Mouse (Mus musculus) regulatory T cell (primary cell): Measurements from ENCODE around the gene Kcnh7.

ENCODE experiments used
- in situ Hi-C: fragments of 300-600 bp; cut with MboI, MseI; formaldehyde crosslinking; loops from one replicate; pipeline ENCODE4 v1.15.1; 2025; ENCODE audit warnings: high pct_unique_total_duplicates

Kcnh7 gene

DNA sequence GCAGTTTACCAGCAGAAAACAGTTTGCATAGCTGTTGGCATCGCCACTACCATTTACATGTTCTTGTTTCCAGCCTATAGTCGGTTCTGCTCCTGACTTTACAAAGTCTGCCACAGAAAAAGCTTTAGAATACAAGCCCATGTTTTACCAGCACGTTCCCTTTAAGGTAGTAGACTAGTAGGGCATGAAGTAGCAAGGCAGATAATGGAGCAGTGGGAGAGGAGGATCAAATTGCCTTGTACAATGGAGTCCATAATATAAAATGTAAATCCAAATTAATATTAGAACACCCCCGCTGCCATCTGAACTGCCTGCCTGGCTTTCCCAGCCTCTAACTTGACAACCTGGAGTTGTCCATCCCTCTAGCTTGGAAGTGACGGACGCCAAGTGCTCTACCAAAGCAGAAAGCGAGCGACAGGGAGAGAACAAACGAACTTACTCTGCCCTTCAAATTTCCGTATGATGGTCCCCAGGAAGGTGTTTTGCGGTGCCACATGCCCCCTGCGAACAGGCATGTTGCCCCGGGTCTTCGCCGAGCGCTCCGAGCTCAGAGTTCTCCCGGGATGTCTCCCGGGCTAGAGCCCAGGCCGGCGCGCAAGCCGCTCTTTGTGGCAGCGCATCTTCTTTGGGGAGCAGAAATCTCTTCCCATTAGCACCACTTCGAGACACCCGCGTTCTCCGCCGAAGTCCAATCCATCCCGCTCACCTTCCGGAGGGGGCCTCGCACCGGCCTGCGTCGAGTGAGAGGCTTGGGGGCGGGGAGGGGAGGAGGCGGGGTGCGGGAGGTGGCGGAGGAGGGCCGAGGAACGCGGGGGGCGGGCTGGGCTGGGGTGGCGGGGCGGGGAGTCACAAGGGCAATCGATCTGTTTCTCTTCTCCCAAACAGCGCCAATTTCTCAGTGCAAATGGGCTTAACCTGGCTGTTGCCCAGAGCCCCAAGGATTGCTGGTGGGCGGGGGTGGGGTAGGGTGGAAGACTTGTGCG is at the start of gene Kcnh7:
Gene Kcnh7 (minus strand): TSS at position 725 of the 983 bp plus-strand sequence.
- in situ Hi-C loops = no loop called here

DNA sequence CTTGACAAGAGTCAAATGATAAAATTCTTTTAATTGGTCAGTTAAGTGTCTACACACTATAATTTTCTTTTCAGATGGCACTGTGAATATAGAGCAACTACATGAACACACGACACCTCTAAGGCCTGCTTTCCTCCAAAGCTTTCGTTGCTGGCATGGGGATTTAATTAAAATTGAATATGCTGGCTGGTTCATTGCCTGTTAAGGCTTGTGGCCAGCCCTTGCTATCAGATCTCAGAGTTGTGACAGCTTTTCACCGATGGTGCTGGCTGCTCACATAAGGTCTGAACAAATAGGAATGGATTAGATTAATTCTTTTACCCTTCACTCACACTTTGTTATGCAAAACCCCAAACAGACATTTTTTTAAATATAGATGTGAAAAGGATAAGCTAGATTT is 23.3 kb upstream of the Kcnh7 start:
- in situ Hi-C loops = no loop called here

DNA sequence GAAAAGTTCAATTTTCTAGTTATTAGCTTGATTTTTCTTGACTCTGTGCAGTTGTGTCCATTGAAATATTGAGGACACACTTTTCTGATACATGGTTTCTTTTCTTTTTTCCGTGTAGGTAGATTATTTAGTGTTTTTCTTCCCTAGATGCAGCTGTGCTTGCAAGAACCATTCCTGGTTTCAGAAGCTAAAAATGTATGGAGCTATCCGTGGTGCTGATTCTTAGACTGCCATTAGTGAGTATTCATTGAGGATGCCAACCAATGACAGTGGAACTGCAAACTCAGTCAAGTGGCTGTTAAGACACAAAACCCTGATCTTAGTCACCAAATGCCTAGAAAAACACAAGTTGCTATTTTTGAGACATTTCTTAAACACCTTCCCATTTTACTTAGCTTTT is 1.9 kb upstream of the Kcnh7 start:
- in situ Hi-C loops = no loop called here

DNA sequence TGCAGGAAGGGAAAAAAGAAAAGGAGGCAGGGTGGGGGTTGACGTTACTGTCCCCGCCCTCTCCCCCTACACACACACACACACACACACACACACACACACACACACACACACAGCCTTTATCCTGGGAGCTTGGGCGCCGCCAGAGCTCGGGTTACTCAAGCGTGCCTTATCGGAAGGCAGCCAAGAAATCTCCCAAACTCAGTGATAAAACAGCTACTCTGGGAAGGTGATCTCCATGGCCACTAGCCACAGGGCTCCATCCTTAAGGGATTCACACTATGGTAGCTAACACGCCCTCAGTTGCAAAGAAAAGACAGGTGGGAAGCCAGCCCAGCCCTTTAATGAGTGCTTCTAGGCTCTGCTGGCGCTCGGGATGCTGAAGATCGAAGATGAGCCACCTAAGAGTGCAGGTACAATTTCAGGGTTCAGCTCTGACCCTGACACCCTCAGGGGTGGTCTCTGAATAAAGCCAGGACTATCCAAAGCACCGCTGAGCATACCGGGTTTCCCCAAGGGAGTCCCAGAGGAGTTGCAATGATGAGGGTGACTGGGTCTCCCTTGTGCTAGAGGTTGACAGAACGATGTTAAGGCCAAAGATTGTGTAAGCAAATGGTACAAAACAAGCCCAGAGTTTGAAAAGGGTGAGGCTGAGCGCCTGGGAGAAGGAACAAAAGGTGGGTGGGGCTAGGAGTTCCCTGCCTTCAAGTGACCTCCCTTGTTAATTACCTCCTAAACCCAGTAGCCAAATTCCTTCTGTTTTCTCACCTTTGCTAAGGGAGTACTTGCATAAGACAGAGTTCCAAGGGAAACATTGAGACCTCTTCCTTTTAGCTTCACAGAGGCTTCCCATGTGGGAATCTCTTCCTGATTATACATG is 704 bp upstream of the Kcnh7 start:
- in situ Hi-C loops = no loop called here

DNA sequence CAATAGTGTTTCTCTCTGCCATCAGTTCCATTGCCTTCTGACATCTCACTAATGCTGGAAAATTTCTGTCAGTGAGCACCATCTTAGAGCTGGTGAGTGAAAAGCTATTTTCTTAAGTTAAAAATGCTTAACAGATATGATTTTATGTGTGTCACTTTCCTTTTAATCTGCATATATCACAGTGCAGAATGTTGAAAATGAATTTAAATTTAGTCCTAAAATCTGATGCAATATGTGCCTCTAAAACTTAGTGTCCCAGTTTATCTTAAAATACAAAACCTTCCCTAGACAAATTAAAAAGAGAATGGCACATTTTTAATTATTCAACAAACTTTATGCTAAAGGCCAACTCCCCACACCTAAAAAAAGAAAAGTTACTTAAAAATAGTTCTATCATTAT is 30.4 kb downstream of the Kcnh7 start:
- in situ Hi-C loops = no loop called here

DNA sequence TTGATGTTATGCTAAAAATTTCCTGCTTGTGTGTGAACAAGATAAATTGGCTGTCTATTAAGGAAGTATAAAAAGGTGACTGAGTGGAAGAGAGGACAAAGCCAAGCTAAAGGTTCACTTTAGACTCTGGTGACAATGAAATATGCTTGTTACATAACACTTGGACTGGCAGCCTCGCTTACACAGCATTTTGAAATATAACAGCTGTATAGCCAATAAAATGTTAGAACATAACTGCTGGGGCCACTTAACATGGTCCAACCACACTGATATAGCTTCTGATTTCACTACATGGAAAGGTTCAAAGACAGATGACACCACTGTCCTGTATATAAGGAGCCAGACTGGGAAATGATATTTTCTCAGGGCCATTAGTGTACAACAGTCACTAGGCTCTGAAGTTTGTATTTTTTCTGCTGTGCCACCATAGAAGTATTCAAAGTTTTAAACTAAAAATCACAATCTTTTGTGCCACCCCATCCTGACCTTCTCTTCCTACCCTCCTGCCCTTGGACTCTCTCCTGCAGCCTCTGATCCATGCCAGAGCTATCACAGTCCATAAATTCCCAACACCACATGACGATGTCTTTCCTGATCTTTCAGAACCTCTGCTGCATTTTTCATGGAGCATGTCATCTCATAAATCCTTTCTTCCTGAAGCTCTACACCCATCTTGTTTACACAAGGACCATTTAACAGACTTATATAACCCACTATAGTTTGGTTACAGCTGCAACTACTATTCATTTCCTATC is 56.1 kb downstream of the Kcnh7 start:
- in situ Hi-C loops = no loop called here

DNA sequence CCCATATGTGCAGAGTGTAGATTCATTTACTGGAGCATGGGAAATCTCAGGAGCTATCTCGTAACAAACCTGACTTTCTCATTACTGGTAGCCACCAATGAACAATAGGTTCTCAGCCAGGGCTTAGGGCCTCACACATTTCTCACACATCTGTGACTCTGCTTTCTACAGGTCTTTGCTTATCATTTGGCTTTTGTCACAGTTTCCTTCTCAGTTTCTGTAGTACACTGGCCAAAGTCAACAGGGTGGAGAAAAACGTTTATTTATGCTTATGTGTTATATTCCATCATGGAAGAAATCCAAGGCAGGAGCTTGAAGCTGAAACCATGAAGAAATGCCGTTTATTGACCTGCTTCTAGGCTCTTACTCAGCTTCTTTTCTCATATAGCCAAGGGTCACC is 63.8 kb downstream of the Kcnh7 start:
- in situ Hi-C loops = no loop called here

DNA sequence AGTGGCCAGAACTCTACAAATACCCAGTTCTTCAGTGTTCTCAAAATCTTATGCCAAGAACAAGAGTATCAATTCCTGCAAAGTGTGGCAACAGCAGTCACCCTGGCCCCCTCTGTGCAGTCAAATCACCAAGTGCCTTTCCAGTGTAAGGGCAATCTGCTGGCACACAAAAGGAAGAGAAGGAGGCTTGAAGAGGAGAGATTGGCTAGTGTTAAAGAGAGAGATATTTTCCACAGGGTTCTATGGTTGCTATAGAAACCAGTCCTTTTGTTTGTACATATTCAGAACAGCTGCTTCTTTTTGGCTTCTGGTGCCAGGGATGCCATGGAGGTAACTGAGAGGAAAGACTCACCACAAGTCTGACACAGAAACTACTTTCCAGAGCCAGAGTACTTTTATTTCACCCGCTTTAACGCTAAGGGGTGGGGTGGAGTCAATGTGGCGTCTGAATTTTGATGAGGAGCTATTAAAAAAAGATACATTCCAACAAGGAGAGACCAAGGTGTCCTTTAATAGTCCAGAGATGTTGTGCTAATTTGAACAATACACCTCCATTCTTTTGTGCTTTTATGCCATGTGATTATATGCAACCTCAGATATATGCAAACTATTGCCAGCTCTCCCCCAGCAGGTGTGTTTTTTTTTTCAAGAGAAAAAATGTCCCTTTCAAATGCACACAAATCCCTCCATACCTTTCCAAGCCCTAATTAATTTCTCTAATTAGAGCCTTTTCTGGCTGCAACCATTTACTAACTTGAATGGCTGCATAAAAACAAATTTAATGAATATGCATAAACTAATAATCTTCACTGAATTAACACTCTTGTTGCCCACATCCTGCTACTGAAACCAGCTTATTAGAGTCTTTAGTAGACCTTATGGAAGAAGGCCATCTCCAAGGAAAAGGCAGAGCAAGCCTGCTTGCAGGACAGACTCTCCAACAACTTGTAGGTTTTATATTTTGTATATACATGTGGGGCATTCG is 66.6 kb downstream of the Kcnh7 start:
- in situ Hi-C loops = no loop called here

DNA sequence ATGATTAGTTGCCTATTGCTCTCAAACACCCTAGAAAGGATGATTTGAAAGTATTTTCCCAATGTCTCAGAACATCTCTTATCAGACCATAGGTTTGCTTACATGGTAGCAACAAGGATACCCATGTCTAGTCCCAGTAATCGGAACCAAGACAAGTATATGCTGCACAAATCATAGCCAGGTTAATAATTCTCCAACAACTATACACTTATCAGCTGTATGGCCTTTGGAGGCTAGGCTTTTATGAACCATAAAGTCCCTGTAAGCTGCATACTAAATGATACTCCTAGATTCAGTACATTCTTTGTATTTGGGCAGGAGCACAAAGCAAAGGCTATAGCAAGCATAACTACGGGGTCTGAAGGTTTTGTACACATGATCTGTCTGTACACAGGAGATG is 78.1 kb downstream of the Kcnh7 start:
- in situ Hi-C loops = no loop called here

DNA sequence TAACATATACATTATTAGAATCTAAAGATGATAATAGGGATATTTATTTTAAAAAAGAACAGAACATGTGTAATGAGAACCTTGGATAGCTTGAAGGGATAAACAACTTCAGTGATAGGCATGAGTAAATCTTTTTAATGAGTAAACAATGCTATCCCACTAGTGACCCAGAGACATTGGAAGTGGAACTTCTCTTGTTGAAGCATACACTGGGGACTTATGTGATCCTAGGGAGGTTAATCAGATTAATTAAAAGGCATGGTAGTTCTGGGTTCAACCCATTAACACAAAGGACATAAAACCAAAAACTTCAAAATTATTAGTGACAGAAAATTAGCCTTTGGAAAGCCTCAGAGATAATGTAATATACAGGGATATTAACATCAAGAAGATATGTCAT is 84.4 kb downstream of the Kcnh7 start:
- in situ Hi-C loops = no loop called here

DNA sequence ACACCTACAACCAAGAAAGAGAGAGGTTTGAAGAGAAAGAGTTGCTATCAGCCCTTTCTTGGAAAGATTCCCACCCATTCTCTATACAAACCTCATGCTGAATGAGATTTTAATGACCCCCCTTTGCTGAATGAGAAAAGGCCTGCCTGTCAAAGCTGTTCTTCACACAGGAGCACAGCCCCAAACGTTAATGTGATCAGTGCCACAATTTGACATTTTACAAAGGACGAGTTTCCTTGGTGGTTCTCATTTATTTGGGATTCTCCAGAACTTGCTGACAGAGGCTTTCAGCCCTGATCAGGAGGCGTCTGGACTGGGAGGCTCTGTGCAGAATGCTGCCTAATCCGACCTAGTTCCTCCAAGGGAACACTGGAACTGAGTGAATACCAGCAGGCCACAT is 92.3 kb downstream of the Kcnh7 start:
- in situ Hi-C loops = no loop called here

DNA sequence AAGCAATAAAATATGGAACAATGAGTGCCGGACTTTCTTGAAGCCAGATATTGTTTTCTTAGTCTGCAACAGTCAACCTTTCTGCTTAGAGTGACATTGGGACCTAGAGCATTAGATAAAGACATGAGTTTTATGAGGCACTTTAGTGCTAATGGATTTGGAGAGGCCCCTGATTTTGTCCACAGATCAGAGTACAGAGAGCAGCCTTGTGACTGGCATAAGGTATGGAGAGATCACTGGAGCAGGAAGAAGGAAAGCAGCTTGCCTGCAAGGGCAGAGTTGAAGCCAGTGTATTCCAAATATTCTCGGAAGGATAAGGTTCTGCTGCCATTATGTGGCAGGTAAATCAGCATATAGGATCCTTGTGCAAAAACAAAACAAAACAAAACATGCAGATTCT is 93.6 kb downstream of the Kcnh7 start:
- in situ Hi-C loops = no loop called here

DNA sequence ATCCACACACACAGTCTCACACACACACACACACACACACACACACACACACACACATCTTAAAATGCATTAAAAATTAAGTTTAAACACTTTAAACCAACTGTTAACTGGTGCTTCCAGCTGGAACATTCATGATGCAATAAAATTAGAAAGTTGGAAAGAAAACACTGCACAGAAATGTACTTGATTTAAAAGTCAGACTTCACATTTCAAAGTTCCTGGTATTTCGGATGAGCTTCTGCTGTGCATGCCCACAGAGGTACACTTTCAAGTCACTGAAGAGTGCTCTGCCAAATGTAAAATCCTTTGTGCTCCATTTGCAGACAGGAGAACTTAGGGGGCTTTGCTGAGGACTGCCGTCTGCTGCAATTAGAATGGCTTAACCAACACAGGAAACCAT is 125.7 kb downstream of the Kcnh7 start:
- in situ Hi-C loops = no loop called here

DNA sequence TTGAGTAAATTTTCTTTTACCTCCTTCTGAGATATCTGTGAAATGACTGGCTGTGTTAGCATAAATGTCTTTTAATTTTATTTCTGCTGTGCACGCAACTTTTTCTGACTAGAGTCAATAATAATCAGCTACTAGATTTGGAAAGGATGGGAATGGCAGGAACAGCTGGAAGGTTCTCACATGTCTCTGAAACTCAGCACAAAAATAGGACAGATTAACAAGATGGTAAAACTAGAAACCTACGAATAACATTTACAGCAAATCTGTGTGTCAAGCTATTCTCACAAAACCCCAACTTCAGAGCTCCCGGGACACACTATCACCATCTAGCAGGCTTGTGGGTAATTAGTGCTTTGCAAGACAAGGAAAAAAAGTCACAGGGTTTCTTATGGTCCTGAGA is 134.2 kb downstream of the Kcnh7 start:
- in situ Hi-C loops = no loop called here

DNA sequence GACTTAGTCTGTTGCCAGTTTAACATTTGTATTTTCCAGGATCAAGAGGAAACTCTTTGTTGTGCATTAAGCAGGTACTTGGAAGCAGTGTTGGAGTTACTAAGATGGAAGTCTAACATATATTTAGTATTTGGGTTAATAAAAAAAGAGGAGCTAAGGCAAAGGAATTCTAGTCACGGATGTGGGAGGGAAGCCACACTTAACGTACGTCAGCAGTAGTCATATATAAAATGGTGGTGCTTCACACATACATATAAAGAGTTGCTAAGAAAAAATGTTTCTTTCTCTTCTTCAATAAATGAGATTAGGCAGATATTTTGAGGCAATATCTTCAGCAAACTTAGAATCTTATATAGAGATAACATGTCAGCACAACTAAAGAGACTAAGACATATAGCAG is 144.4 kb downstream of the Kcnh7 start:
- in situ Hi-C loops = loop anchor here (10.0 kb wide), 1 partner anchor 725 kb away; no protein-coding TSS in a partner anchor

DNA sequence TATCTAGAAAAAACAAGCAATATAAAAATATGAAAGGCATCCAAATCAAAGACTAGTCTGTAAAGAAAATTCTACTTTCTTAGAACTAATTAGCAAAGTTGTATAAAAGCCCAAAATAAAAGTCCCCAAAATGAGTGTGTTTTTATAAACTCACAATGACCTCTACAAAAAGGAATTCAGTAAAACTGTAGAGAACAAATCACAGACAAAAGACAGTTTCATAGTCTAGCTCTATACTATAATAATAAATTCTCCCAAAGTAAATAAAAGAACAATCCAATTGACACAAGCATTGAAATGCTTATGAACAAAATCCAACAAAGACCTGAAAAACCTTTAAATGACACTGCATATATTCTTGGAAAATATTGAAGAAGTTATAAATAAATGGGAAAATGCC is 169.2 kb downstream of the Kcnh7 start:
- in situ Hi-C loops = no loop called here

DNA sequence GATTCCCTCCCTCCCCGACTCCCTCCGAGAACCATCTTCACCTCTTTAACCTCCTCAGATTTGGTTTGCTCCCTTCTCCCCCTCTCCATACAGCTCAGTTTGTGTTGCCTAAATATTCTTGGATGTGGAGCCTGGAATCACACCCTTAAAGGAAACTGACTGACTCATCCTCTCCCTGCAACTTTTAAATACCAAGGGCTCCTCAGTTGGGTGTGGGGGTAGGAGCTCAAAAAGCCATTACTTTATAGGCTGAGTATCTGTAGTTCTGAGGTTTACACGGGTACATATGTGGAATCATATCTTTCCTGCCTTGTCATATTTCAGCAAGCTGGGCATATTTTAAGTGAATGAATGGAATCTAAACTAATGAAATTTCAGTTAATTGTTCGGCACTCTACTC is 174.9 kb downstream of the Kcnh7 start:
- in situ Hi-C loops = no loop called here

DNA sequence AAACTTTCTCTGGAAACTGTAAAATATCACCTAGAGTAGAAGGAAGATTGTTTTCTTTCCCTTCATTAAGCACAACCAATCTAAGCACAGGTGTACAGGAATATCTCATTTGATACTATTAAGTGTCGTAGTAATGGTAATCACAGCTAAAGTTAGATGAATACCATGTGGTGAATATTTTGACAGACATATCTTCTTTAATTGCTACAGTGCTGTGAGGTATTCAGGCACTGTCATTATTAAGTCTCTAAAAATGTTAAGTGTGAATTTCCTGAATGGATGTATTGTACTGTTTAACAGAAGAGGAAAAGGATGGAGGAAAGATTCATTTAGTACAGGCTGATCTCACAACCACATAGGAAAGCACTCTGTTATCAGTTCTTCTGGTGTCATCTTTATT is 181.3 kb downstream of the Kcnh7 start:
- in situ Hi-C loops = no loop called here

DNA sequence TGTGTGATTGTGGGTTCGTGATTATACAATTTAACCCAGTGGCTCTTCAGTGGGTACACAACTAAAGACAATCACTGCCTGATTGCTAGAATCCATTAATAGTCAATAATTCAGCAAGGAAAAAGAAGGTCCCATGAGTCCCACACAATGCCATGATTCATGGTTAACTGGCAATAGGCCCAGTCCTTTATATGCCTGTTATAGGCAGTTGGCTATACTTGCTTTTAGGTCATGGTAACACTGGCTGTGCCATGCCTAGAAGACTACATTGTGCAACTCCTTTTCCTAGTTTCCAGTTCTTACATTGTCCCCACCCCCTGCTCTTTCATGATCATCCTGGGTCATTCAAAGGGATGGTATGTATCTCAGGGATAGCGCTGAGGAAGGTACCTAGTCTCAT is 186.4 kb downstream of the Kcnh7 start:
- in situ Hi-C loops = no loop called here

DNA sequence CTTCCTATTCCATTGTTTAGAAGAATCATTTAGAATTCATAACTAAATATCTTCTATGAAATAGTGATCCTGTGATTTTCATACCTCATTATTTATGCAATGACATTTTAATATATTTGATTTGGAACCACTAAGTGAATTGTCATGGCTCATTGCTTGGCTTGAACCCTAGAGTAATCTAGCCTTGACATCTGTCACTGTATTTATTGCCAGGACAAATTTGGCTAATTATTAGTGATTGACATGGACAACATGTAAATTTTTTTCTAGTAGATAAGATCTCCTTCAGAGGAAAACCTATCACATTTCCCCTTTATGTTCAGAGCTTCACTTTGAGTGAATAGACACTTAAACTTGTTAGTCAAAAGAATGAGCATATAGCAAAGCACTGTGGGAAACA is 195.5 kb downstream of the Kcnh7 start:
- in situ Hi-C loops = no loop called here

DNA sequence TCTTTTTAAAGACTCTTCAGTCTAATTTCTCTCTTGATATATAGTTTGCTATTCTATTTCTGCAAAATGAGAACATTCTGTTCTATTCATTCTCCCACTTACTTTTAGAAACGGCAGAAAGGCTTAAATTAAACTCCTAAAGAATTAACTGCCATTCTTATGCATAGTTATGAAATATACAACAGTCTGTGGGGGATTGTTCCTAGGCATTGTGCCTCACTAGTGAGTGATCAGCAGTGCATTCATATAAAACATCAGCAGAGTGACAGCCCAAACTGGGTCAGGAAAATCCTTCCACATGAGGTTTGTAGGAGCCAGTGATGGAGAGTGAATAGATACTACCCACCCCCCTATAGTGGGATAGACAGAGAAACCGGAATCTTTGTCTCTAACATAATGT is 200.2 kb downstream of the Kcnh7 start:
- in situ Hi-C loops = no loop called here
